Mouse (Mus musculus) MEL (cell line): ENCODE data around the gene Cd180. TPM values are rescaled to one million over a fixed set of nuclear protein-coding genes. Genes with fewer than 3 reads are reported as not detected.
A peak's percentile ranks its signal among the peaks of the same experiment; 100 is the strongest.

Source experiments
- DNase-seq: peaks from one replicate; pipeline ENCODE4 v3.0.0; 2011; ENCODE audit warnings: low read depth, low spot score
- H3K27ac ChIP-seq: 2 replicates; pipeline ENCODE4 v1.5.1; 2012; ENCODE audit warnings: low read depth, mild to moderate bottlenecking, control low read depth, low read length, moderate library complexity; ENCODE audit not compliant: control insufficient read depth
- H3K27me3 ChIP-seq, 2 experiments: fragments of 150-350 bp in 1 of 2; sonication (generic) in 1 of 2; 2 replicates each; pipeline ENCODE4 v1.6.1; 2012; ENCODE audit warnings: low read length in 2 of 2, mild to moderate bottlenecking in 2 of 2, improper control_type of control experiment in 1 of 2, moderate library complexity in 1 of 2; ENCODE audit not compliant: insufficient read depth in 2 of 2, control insufficient read depth in 1 of 2
- H3K36me3 ChIP-seq, 2 experiments: 2 replicates each; pipeline ENCODE4 v1.6.1; 2012 to 2014; ENCODE audit warnings: low read length in 2 of 2, improper control_type of control experiment in 1 of 2, inconsistent platforms in 1 of 2, mild to moderate bottlenecking in 1 of 2; ENCODE audit not compliant: insufficient read depth in 2 of 2, control insufficient read depth in 1 of 2
- H3K4me1 ChIP-seq, 2 experiments: fragments of 150-350 bp in 1 of 2; sonication (generic) in 1 of 2; 2 replicates each; pipeline ENCODE4 v1.6.1; 2012; ENCODE audit warnings: low read length in 2 of 2, improper control_type of control experiment in 1 of 2, mild to moderate bottlenecking in 1 of 2; ENCODE audit not compliant: insufficient read depth in 2 of 2, control insufficient read depth in 1 of 2
- H3K4me3 ChIP-seq, 2 experiments: fragments of 150-350 bp in 1 of 2; sonication (generic) in 1 of 2; 2 replicates each; pipeline ENCODE4 v1.5.1; 2012; ENCODE audit warnings: low read depth in 2 of 2, low read length in 2 of 2, mild to moderate bottlenecking in 2 of 2, moderate library complexity in 2 of 2, control low read depth in 1 of 2, improper control_type of control experiment in 1 of 2; ENCODE audit not compliant: control insufficient read depth in 1 of 2, insufficient read depth in 1 of 2
- H3K79me2 ChIP-seq: 2 replicates; pipeline ENCODE4 v1.6.1; 2012; ENCODE audit warnings: mild to moderate bottlenecking, low read length, moderate library complexity; ENCODE audit not compliant: control insufficient read depth, poor library complexity, insufficient read depth
- H3K9ac ChIP-seq: 2 replicates; pipeline ENCODE4 v1.6.1; 2012; ENCODE audit warnings: low read depth, mild to moderate bottlenecking, control low read depth, low read length, moderate library complexity; ENCODE audit not compliant: control insufficient read depth, poor library complexity, severe bottlenecking
- H3K9me3 ChIP-seq: fragments of 150-350 bp; sonication (generic); replicated peaks from 2 replicates; pipeline ENCODE4 v1.6.1; 2012; ENCODE audit warnings: mild to moderate bottlenecking, low read length, improper control_type of control experiment, moderate library complexity; ENCODE audit not compliant: insufficient read depth
- CHD2 ChIP-seq: IDR thresholded peaks from 2 replicates; pipeline ENCODE4 v1.6.1; 2011; ENCODE audit warnings: low read length, improper control_type of control experiment
- CTCF ChIP-seq, 3 experiments: IDR thresholded peaks in 2 of 3; conservative IDR thresholded peaks in 1 of 3; 2 replicates each; pipeline ENCODE4 v1.5.1; 2011 to 2012; ENCODE audit warnings: low read length in 3 of 3, low read depth in 2 of 3, mild to moderate bottlenecking in 2 of 3, improper control_type of control experiment in 1 of 3, inconsistent platforms in 1 of 3, mixed read lengths in 1 of 3, moderate library complexity in 1 of 3; ENCODE audit not compliant: control insufficient read depth in 1 of 3, insufficient read depth in 1 of 3, poor library complexity in 1 of 3, severe bottlenecking in 1 of 3
- E2F4 ChIP-seq: IDR thresholded peaks from 2 replicates; pipeline ENCODE4 v1.6.1; 2011; ENCODE audit warnings: low read depth, low read length, improper control_type of control experiment, borderline replicate concordance
- EP300 ChIP-seq, 2 experiments: IDR thresholded peaks; 2 replicates each; pipeline ENCODE4 v1.6.1; 2011; ENCODE audit warnings: improper control_type of control experiment in 2 of 2, low read length in 2 of 2, low read depth in 1 of 2, mild to moderate bottlenecking in 1 of 2
- ETS1 ChIP-seq: IDR thresholded peaks from 2 replicates; pipeline ENCODE4 v1.6.1; 2012; ENCODE audit warnings: low read depth, mild to moderate bottlenecking, inconsistent platforms, low read length, improper control_type of control experiment, moderate library complexity
- GATA1 ChIP-seq: IDR thresholded peaks from 2 replicates; pipeline ENCODE4 v1.6.1; 2011; ENCODE audit warnings: low read depth, low read length, improper control_type of control experiment
- MAFK ChIP-seq: IDR thresholded peaks from 2 replicates; pipeline ENCODE4 v1.6.1; 2011; ENCODE audit warnings: low read depth, mild to moderate bottlenecking, low read length, improper control_type of control experiment, borderline replicate concordance
- MAX ChIP-seq: IDR thresholded peaks from 2 replicates; pipeline ENCODE4 v1.6.1; 2011; ENCODE audit warnings: low read length, improper control_type of control experiment
- MEF2A ChIP-seq: IDR thresholded peaks from 2 replicates; pipeline ENCODE4 v1.6.1; 2014; ENCODE audit warnings: low read depth, mild to moderate bottlenecking, inconsistent platforms, low read length, improper control_type of control experiment; ENCODE audit not compliant: poor library complexity, insufficient replicate concordance, severe bottlenecking; ENCODE audit errors: extremely low read depth
- MXI1 ChIP-seq: IDR thresholded peaks from 2 replicates; pipeline ENCODE4 v1.6.1; 2011; ENCODE audit warnings: mild to moderate bottlenecking, low read depth, low read length, improper control_type of control experiment
- MYB ChIP-seq: IDR thresholded peaks from 2 replicates; pipeline ENCODE4 v1.6.1; 2011; ENCODE audit warnings: mild to moderate bottlenecking, low read depth, low read length, improper control_type of control experiment
- MYC ChIP-seq: IDR thresholded peaks from 2 replicates; pipeline ENCODE4 v1.6.1; 2011; ENCODE audit warnings: low read depth, mild to moderate bottlenecking, low read length, improper control_type of control experiment, moderate library complexity
- NELFE ChIP-seq: IDR thresholded peaks from 2 replicates; pipeline ENCODE4 v1.6.1; 2011; ENCODE audit warnings: low read depth, low read length, improper control_type of control experiment
- NRF1 ChIP-seq: IDR thresholded peaks from 2 replicates; pipeline ENCODE4 v1.6.1; 2014; ENCODE audit warnings: low read depth, mild to moderate bottlenecking, inconsistent platforms, low read length, improper control_type of control experiment, moderate library complexity; ENCODE audit not compliant: poor library complexity, insufficient read depth, severe bottlenecking
- POLR2AphosphoS2 ChIP-seq: IDR thresholded peaks from 2 replicates; pipeline ENCODE4 v1.6.1; 2011; ENCODE audit warnings: low read length, improper control_type of control experiment
- RAD21 ChIP-seq: IDR thresholded peaks from 2 replicates; pipeline ENCODE4 v1.6.1; 2011; ENCODE audit warnings: mild to moderate bottlenecking, low read depth, low read length, improper control_type of control experiment
- RCOR1 ChIP-seq: IDR thresholded peaks from 2 replicates; pipeline ENCODE4 v1.6.1; 2012; ENCODE audit warnings: low read depth, mild to moderate bottlenecking, inconsistent platforms, low read length, improper control_type of control experiment
- SIN3A ChIP-seq: IDR thresholded peaks from 2 replicates; pipeline ENCODE4 v1.6.1; 2012; ENCODE audit warnings: low read length, improper control_type of control experiment, inconsistent platforms
- TBP ChIP-seq: IDR thresholded peaks from 2 replicates; pipeline ENCODE4 v1.8.0; 2011; ENCODE audit warnings: low read depth, low read length, improper control_type of control experiment
- TCF12 ChIP-seq: IDR thresholded peaks from 2 replicates; pipeline ENCODE4 v1.6.1; 2014; ENCODE audit warnings: low read depth, mild to moderate bottlenecking, inconsistent platforms, low read length, improper control_type of control experiment, moderate library complexity
- UBTF ChIP-seq: IDR thresholded peaks from 2 replicates; pipeline ENCODE4 v1.6.1; 2012; ENCODE audit warnings: low read depth, mild to moderate bottlenecking, inconsistent platforms, low read length, improper control_type of control experiment, moderate library complexity, borderline replicate concordance; ENCODE audit not compliant: insufficient read depth
- ZC3H11A ChIP-seq: IDR thresholded peaks from 2 replicates; pipeline ENCODE4 v1.6.1; 2012; ENCODE audit warnings: low read depth, mild to moderate bottlenecking, inconsistent platforms, low read length, improper control_type of control experiment
- ZKSCAN1 ChIP-seq: IDR thresholded peaks from 2 replicates; pipeline ENCODE4 v1.6.1; 2012; ENCODE audit warnings: low read depth, mild to moderate bottlenecking, inconsistent platforms, low read length, improper control_type of control experiment, moderate library complexity
- ZMIZ1 ChIP-seq: IDR thresholded peaks from 2 replicates; pipeline ENCODE4 v1.6.1; 2012; ENCODE audit warnings: low read depth, mild to moderate bottlenecking, inconsistent platforms, low read length, improper control_type of control experiment, moderate library complexity
- ZNF384 ChIP-seq: IDR thresholded peaks from 2 replicates; pipeline ENCODE4 v1.6.1; 2012; ENCODE audit warnings: low read depth, mild to moderate bottlenecking, inconsistent platforms, low read length, improper control_type of control experiment
- polyA plus RNA-seq, 2 experiments: library from polyadenylated mRNA; stranded (reverse) in 1 of 2; unstranded in 1 of 2; fragments of >175 nt in 1 of 2; fragments of >200 nt in 1 of 2; gene quantifications; 2 replicates each; pipeline versions ENCODE4 v1.2.1 to v1.2.4; 2012; ENCODE audit warnings: low replicate concordance in 2 of 2, low read depth in 1 of 2; ENCODE audit not compliant: insufficient read length in 2 of 2, insufficient read depth in 1 of 2, missing spikeins in 1 of 2
- total RNA-seq: library from RNA; depleted of rRNA; stranded (reverse); fragments of 300-350 nt; gene quantifications from 2 replicates; pipeline ENCODE4 v1.2.3, GENCODE M21; 2012

The Cd180 gene
- total and polyA plus RNA-seq, 3 experiments = 0.12 to 1.8 TPM; not detected in 1

GRCm38 (mm10) chr13:102691408-102692150 is 1.8 kb upstream of the Cd180 start:
- Histone ChIP-seq H3K4me1 (peaks cover 9 to 48% of the 10 kb centered on the region in 2 experiments), H3K36me3 (peaks cover 0 to 44% of the 10 kb centered on the region in 2 experiments; a peak in 2 of 4 replicates), H3K79me2 (no peaks in the 10 kb centered on the region), H3K4me3 (no peak overlapping the region), H3K27me3 (no peaks in the 10 kb centered on the region), H3K27ac (no peak overlapping the region)
- DNase-seq = no peak
- no peak for TF ChIP-seq SIN3A
- TF ChIP-seq MAFK = no peak
- TF ChIP-seq NELFE = no peak
- TF ChIP-seq EP300 (IDR thresholded peaks at IDR 0.05; ENCODE audit: low read depth in 1 of 2, low read length in 2 of 2) = no peak
- TF ChIP-seq MEF2A = no peak
- TF ChIP-seq RAD21 = no peak
- no peak for TF ChIP-seq MXI1
- no peak for TF ChIP-seq ZC3H11A
- no peak for TF ChIP-seq POLR2AphosphoS2
- TF ChIP-seq ETS1 = no peak
- TF ChIP-seq TBP = no peak
- TF ChIP-seq CTCF (IDR thresholded peaks at IDR 0.05 in 2 of 3, conservative IDR thresholded peaks at IDR 0.05 in 1 of 3; ENCODE audit: control insufficient read depth in 1 of 3, insufficient read depth in 1 of 3, low read depth in 2 of 3, low read length in 3 of 3, poor library complexity in 1 of 3, severe bottlenecking in 1 of 3) = no peak
- TF ChIP-seq ZNF384 = no peak
- no peak for TF ChIP-seq E2F4
- TF ChIP-seq MYB = no peak
- TF ChIP-seq MAX = no peak
- no peak for TF ChIP-seq UBTF
- TF ChIP-seq RCOR1 = no peak
- no peak for TF ChIP-seq CHD2
- TF ChIP-seq, all 39 proteins: peak for 0
- Histone ChIP-seq H3K9ac (no peak overlapping the region), H3K9me3 (no peaks in the 10 kb centered on the region)

GRCm38 (mm10) chr13:102694154-102694553 is 796 bp downstream of the Cd180 start:
- no peak for TF ChIP-seq GATA1
- TF ChIP-seq EP300 (IDR thresholded peaks at IDR 0.05; ENCODE audit: low read depth in 1 of 2, low read length in 2 of 2) = no peak
- TF ChIP-seq MAFK = no peak
- TF ChIP-seq UBTF = no peak
- TF ChIP-seq MYC = no peak
- TF ChIP-seq ZMIZ1 = no peak
- TF ChIP-seq ZKSCAN1 = no peak
- TF ChIP-seq ETS1 = no peak
- no peak for TF ChIP-seq ZNF384
- TF ChIP-seq ZC3H11A = no peak
- no peak for TF ChIP-seq MXI1
- TF ChIP-seq RAD21 = no peak
- no peak for TF ChIP-seq TCF12
- TF ChIP-seq NRF1 = no peak
- Histone ChIP-seq H3K4me1 (peaks cover 9 to 46% of the 10 kb centered on the region in 2 experiments), H3K27me3 (no peaks in the 10 kb centered on the region), H3K27ac (peak overlapping the region; percentile 67; the same call in 1 of the 2 replicates), H3K79me2 (no peaks in the 10 kb centered on the region), H3K9me3 (no peaks in the 10 kb centered on the region), H3K36me3 (peaks cover 0 to 41% of the 10 kb centered on the region in 2 experiments; a peak in 2 of 4 replicates), H3K4me3 (no peak overlapping the region; a peak in 1 of 4 replicates), H3K9ac (no peak overlapping the region)
- DNase-seq = no peak
